Mouse (Mus musculus): ENCODE results near the gene Rab4a.

Gene Rab4a

DNA sequence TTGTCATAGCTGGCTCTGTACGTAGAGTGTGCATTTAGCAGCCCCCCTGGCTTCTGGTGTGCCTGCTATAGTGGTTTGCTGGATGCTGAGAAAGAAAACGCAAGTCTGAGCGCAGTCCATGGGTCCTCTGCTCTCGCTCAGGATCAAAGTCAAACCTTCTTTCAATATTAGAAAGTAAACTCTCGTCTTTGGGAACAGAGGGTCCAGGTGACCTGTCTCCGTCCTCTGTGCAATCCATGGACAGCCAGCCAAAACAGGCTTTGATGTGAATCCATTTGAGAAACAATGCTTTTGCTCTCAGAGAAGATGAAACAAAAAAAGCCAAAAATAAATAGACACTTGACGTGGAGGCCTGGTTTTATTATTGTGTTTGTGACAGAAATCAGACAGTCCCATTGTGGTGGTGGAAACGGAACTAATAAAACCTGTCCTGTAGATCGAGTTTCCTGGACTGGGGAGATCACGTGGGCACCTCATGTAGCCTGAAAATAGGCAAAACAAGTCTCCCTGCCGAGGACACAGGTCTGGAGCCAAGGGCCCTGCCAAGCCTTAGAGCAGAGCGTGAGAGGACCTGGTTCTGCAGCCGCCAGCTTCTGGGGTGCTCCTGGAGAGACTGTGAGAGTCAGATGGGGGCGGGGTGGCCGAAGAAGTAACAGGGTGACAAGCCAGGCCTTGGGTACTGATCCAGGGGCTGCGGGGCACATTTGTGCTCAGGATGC is 7.5 kb downstream of the Rab4a start:
- DNase-seq (ENCODE audit: low read depth, low spot score), result no peak

- no peak for DNase-seq (ENCODE audit: low read depth, low spot score)
Observed at GRCm38 (mm10) chr8:123813892-123814266, 8.1 kb downstream of the Rab4a start.

DNA sequence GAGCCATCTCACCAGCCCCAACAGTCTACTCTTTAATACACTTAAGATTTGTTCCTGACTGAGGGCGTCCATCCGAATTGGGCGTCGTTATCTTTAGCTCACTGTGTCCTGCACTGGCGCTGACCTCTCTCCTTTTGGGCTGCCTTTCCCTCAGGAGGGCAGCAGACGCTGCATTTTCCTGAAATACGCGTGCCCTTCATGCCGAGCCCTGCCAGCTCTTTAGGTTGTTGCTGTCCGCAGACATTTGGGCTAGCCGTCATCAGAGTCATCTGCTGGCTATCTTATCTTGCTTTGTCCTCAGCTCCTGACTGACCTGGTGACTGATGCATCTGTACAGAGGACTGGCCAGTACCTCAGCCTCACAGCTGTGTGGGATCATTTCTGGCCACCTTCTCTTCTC is 9.5 kb downstream of the Rab4a start:
- DNase-seq (ENCODE audit: low read depth, low spot score), result no peak

DNA sequence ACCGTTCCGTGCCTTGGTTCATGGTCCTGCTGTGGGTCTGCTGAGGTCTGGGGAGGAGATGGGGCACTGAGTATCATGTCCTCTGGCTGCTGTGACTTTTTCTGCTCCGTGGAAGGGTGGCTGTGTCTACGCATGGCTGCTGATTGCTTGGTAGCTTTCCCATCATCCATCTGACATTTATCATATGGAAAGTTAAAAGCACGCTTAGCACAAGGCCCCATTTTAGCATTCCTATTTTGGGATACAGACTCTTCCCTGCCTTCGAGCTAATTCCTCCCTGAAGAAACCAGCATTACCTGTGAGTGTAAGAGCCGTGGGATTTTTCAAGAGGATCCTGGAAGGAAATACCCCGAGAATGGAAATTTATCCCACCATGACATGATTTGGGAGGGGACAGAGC is 11.2 kb downstream of the Rab4a start:
- DNase-seq (ENCODE audit: low read depth, low spot score), result no peak

DNA sequence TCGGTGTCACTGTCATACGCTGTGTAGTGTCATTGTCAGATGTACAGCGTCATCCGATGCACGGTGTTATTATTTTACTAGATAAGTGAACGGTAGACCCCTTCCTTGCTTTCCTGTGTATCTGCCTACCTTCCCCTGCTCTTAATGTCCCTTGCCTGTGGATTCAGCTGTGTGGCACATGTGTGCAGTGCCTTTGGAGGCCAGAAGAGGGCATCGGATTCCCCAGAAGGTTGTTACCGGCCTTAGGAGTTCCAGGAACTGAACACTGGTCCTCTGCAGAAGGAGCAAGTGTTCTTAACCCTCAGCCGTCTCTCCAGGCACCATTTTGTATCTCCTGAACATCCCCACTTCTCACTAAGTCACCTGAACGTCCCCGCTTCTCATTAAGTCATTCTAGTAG is 12.0 kb downstream of the Rab4a start:
- no peak for DNase-seq (ENCODE audit: low read depth, low spot score)

DNA sequence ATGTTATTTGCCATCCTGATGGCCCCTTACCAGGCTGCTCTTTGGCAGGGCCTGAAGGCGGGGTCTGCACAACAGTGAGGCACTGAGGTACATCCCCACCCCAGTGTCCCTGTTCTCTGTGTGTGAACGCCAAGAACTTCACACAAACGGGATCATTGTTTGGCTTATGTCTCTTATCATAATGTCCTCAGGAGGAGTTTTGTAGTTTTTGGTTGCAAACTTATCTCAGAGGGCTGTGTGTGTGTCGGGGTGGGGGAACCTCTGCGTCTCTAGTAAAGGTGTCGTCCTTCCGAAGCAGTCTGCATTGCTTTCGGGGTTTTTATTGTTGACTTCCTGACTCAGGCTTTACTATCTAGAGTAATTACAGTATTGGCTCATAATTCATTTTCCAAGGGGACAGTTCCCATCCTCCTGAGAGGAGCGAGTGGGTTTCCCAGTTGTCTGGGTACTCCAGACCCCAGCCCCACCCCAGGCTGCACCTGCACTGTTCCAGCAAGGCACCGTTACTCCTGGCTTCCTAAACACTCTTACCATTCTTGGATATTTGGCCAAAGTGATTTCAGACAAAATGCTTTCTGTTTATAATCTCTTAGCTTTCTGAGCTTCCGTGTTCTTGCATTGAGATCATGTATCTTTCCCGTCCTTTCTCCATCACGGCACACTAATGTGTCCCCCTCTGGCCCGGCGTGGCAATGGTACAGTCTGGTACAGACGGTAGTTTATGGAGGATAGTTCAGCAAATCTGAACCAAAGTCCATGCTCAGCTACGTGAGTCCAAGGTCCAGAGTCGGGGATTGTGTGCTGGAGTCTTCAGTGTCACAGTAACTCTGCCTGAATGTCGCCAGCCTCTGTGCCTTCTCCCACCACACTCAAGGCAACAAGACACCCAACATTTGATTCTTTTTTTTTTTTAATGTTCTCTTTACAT is 14.2 kb downstream of the Rab4a start:
- no peak for DNase-seq (ENCODE audit: low read depth, low spot score)

GRCm38 (mm10) chr8:123820780-123821179 is 15.0 kb downstream of the Rab4a start:
- no peak for DNase-seq (ENCODE audit: low read depth, low spot score)

GRCm38 (mm10) chr8:123823111-123823510 is 17.3 kb downstream of the Rab4a start:
- DNase-seq (ENCODE audit: low read depth, low spot score), result no peak

- no peak for DNase-seq (ENCODE audit: low read depth, low spot score)
Observed at GRCm38 (mm10) chr8:123823532-123824123, 17.8 kb downstream of the Rab4a start.

DNA sequence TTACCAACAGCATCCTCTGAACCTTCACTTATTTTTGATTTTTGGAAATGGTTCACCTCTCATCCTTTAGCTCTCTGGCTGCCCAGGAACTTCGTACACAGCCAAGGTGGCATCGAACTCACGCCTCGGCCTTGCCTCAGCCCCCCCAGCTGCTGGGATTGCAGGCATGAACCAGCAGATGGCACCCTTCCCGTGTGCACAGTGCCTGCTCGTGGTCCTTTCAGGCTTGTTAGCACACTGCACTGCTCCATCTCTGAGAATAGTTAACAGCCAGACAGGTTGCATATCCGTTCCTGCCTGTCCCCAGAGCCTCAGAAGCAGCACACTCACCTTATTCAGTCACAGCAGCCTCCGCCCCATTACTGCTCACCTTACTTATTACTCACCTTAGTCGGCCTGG is 20.2 kb downstream of the Rab4a start:
- DNase-seq (ENCODE audit: low read depth, low spot score), result no peak

DNA sequence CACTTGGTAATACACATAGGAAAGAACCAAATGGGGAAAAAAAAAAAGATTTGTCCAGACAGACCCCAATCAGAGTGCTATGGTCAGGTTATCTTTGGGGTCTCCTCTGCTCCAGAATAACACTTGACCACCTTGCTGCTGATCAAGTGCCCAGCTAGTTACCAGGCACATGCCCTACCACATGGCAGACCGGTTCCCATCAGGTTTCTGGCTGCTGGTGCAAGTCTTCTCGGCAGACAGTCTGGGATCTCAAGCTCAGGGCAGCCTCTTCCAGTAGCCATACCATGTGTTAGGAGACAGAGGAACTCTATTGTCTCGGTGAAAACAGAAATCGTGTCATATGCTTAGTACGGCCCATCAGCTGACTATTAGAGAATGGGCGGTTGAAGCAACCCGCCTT is 21.0 kb downstream of the Rab4a start:
- no peak for DNase-seq (ENCODE audit: low read depth, low spot score)

DNA sequence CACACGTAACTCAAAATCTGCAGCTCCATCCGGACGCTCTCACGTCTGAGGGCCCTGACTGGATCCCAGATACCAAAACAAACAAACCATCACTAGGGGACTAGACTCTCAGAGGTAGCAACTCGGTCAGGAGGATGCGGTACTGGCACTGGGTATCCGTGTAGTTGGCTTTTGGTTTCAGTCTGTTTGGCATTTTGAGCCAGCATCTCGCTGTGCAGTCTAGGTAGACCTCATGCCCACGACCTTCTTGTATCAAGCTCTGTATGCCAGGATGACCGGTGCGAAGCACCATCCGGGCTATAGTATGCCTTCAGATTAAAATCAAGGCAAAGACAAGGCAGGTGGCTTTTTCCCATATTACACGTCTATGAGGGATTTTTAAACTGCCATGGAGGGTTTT is 21.7 kb downstream of the Rab4a start:
- DNase-seq (ENCODE audit: low read depth, low spot score), result no peak

DNA sequence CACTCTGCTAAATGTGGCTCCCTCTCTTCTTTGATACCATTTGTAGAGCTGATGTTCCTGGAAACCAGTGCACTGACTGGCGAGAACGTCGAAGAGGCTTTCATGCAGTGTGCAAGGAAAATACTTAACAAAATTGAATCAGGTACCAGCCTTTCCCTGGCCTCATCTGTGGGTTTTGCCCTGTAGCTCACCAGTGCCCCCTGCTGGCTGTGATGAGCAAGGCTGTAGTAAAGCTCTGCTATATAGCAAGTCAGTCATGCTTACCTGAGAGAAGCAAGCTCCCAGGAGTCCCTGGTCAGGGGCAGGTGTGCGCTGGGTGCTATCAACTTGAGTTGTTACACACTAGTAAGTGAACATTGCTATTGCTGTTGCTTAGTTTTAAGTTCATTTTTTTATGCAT is 27.0 kb downstream of the Rab4a start:
- DNase-seq (ENCODE audit: low read depth, low spot score), result no peak

DNA sequence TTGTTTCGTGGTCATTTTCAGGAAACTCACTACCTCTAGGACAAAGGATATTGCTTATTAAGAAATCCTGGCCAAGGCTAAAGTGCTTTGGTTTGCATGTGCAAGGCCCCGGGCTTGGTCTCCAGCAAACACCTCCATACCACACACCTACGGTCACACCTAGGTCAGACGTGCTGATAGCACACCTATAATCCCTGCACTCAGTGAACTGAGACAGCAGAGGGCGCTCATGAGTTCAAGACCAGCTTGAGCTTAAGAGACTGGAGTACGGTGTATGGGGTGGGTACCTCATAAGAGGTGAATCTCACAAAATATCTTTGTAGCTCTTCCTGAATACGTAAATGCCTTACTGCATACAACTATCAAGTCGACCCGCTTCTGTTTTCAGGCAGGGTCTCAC is 29.7 kb downstream of the Rab4a start:
- DNase-seq (ENCODE audit: low read depth, low spot score), result peak; percentile 57

DNA sequence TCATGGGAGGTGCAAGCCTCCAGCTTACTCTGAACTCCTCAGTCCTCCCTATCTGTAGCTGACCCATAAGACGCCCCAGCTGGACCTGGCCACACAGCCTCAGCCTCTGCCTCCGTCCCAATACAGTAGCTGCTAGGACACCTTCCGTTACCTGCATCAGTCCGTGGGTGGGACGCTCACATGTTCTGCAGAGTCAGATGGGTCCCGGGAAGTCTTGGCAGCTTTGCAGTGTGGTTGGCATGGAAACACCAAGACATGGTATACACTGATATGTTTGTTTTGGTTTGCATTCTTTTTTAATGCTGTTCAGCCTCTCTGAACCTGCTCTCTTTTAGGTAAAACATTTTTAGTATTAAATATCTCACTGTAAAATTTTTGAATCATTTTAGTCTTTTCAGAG is 30.6 kb downstream of the Rab4a start:
- DNase-seq (ENCODE audit: low read depth, low spot score), result no peak

DNA sequence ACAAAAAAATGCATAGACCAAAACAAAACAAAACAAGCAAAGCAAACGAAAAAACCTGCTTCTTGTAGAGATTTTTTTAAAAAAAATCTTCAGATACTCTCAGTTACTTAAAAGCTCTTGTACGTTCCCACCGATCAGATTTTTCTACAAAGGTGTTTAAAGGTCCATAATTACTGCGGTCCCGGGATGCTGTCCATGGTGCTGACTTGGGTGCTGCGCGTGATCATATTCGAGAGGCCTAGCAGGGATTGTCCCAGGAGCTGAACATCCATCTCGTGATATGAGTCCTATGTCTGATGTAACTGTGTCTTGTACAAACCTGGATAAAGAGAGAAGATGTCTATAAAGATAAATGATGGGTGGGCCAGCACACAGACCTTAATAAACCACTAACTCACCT is 32.7 kb downstream of the Rab4a start:
- no peak for DNase-seq (ENCODE audit: low read depth, low spot score)

DNA sequence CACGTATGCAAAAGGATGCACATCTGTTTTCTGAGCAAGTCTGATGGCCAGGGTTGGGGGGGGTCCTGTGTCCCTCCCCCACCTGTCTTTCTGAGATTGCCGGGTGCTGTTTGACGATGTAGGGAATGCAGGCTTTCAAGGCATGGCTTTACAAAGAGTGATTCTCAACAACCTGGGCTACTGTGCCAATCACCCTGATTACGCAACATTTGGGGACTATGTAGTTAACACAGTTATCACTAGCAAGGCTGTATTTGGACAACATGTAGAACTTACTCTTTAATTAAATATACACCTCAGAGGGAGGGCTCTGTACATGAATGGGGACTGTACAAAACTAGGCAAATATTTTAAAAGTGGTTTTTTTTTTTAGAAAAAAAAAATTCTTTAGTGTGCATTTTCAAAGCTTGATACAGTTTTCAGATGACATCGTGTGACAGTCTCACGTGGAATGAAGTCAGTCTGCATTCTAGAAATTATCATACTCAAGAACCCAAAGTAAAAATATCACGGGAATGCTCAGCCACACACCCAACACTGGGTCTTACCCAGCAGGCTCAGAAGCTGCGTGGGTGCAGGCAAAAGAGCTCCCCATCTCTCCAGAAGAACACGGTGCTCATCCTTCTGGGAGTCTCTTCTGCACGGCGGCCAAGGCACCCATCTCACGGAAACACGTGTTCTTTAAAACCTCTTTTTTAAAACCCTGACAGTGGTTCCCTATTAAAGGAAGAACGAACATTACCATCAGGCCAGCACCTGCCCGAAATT is 35.0 kb downstream of the Rab4a start:
- no peak for DNase-seq (ENCODE audit: low read depth, low spot score)

- DNase-seq (ENCODE audit: low read depth, low spot score), result no peak
Observed at GRCm38 (mm10) chr8:123842086-123842485, 36.3 kb downstream of the Rab4a start.

DNA sequence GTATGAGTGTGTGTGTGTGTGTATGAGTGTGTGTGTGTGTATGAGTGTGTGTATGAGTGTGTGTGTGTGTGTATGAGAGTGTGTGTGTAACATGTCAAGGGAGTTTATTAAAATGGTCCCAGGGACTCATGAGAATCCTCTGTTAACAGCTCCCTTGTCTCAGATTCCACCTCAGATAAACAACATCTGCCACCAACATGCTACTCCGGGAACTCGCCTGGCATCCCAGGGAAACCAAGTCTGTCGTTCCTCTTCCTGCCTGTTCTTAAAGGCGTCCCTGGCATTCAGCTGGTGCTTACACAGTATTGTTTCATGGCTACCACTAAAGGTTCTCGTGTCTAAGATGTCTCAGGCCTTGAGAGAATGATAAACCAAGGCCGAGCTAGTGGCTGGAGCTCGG is 38.6 kb downstream of the Rab4a start:
- DNase-seq (ENCODE audit: low read depth, low spot score), result no peak

- no peak for DNase-seq (ENCODE audit: low read depth, low spot score)
Observed at GRCm38 (mm10) chr8:123845114-123845513, 39.3 kb downstream of the Rab4a start.

DNA sequence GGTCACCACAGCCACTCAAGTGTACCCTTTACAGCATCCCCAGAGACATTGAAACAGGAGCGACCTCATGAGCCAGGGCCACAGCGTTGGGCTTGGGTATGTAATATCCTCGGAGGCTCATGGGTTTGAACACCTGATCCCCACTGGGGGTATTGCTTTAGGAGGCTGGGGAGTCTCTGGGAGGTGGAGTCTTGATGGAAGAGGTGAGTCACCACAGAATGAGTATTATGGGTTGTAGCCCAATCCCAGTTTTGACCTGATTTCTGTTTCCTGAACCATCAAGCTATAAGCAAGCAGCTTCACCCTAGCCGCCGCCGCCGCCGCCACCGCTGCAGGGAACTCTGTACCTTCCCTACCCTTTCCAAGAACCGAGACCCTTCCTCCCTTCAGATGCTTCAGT is 40.2 kb downstream of the Rab4a start:
- DNase-seq (ENCODE audit: low read depth, low spot score), result no peak

- DNase-seq (ENCODE audit: low read depth, low spot score), result no peak
Observed at GRCm38 (mm10) chr8:123846509-123846908, 40.7 kb downstream of the Rab4a start.
